Mouse (Mus musculus) heart, embryonic 13.5 days (tissue): Measurements from ENCODE around the gene Bcap31. TPM values are rescaled to one million over a fixed set of nuclear protein-coding genes. Genes with fewer than 3 reads are reported as not detected.

Source experiments
- ATAC-seq: fragments of 200-750 bp; cut with Nextera tagmentation; 2 replicates; pipeline ENCODE4 v1.8.0; 2017; ENCODE audit warnings: moderate TSS enrichment; ENCODE audit not compliant: insufficient number of reproducible peaks, low FRiP score, low TSS enrichment; ENCODE audit errors: extremely low read depth
- H3K27ac ChIP-seq: fragments of 300-500 bp; sonication (generic); replicated peaks from 2 replicates; pipeline ENCODE4 v1.5.1; 2015; ENCODE audit warnings: moderate library complexity, mild to moderate bottlenecking, inconsistent platforms
- H3K27me3 ChIP-seq: fragments of 300-500 bp; sonication (generic); replicated peaks from 2 replicates; pipeline ENCODE4 v1.6.1; 2015; ENCODE audit warnings: mild to moderate bottlenecking, inconsistent platforms
- H3K36me3 ChIP-seq: fragments of 300-500 bp; sonication (generic); 2 replicates; pipeline ENCODE4 v1.6.1; 2015; ENCODE audit warnings: mild to moderate bottlenecking, inconsistent platforms
- H3K4me1 ChIP-seq: fragments of 300-500 bp; sonication (generic); 2 replicates; pipeline ENCODE4 v1.6.1; 2015; ENCODE audit warnings: inconsistent platforms
- H3K4me2 ChIP-seq: fragments of 300-500 bp; sonication (generic); 2 replicates; pipeline ENCODE4 v1.6.1; 2015; ENCODE audit warnings: inconsistent platforms, mild to moderate bottlenecking, moderate library complexity
- H3K4me3 ChIP-seq: fragments of 300-500 bp; sonication (generic); 2 replicates; pipeline ENCODE4 v1.5.1; 2015; ENCODE audit warnings: moderate library complexity, mild to moderate bottlenecking, inconsistent platforms
- H3K9ac ChIP-seq: fragments of 300-500 bp; sonication (generic); 2 replicates; pipeline ENCODE4 v1.6.1; 2015; ENCODE audit warnings: inconsistent platforms, mild to moderate bottlenecking, moderate library complexity
- H3K9me3 ChIP-seq: fragments of 300-500 bp; sonication (generic); 2 replicates; pipeline ENCODE4 v1.6.1; 2016; ENCODE audit warnings: inconsistent platforms
- WGBS: fragments of 180-500 bp; shearing (Covaris S2); methylation state at CpG from one replicate; pipeline ENCODE4 v1.1.7; 2015; ENCODE audit warnings: mixed read lengths; 5-methylcytosine and 5-hydroxymethylcytosine counted together
- polyA plus RNA-seq: library from polyadenylated mRNA; unstranded; fragments of >200 nt; fragmentation: Nextera tagmentation; extraction: Ambion mirVana; gene quantifications from 2 replicates; pipeline ENCODE4 v1.2.1, GENCODE M21; 2015

The Bcap31 gene
- polyA plus RNA-seq, 1 experiment from 2014 or later = 166 TPM

DNA sequence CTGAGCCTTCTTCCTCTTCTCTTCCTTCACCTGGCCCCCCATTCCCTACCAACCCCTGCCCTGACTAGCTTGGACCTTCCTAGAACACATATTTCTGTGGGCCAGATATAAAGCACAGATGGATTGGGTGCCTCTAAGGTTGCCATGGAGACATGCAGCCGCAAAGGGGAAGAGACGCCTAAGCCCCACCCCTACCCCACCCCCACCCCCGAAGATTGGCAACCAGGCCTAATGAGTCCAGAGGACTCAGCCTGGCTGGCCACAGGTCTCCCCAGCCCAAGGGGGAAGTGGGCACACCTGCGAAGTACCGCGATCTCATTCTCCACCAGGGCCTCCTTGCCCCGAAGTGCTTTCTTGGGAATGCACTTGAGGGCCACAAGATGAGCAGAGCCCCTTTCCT, 57.6 kb downstream of the Bcap31 start:
- Histone ChIP-seq H3K4me1 (no peaks in the 10 kb centered on the region), H3K27ac (no peak overlapping the region), H3K4me3 (no peak overlapping the region), H3K4me2 (no peak overlapping the region), H3K27me3 (peaks cover 32% of the 10 kb centered on the region), H3K9ac (no peak overlapping the region), H3K36me3 (no peaks in the 10 kb centered on the region), H3K9me3 (no peaks in the 10 kb centered on the region)
- no peak for ATAC-seq
- WGBS = 45% methylated on average over 7 of the region's 7 CpGs

DNA sequence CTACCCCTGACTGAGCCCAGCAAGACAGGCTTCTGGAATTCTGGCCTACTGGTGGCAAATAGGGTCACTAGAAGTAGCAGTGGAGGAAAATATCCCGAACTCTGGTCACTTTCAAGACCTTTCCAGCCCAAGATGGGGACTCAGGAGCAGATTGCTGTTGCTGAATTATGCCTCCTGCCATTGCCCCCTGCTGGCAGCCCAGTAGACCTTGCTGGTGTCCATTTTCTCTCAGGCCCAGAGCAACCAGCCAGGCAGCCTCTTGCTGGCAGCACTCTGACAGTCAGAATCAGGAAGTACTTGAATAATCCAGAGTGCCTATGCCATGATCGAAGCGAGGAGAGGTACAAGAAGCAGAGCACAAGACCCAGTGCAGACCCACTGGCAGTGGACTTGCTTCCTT, 60.4 kb downstream of the Bcap31 start:
- Histone ChIP-seq H3K9me3 (no peaks in the 10 kb centered on the region), H3K9ac (no peak overlapping the region), H3K27me3 (peaks cover 34% of the 10 kb centered on the region), H3K4me2 (no peak overlapping the region), H3K4me3 (no peak overlapping the region), H3K27ac (no peak overlapping the region), H3K4me1 (no peaks in the 10 kb centered on the region), H3K36me3 (no peaks in the 10 kb centered on the region)
- WGBS = 36% methylated on average over 3 of the region's 3 CpGs
- no peak for ATAC-seq

DNA sequence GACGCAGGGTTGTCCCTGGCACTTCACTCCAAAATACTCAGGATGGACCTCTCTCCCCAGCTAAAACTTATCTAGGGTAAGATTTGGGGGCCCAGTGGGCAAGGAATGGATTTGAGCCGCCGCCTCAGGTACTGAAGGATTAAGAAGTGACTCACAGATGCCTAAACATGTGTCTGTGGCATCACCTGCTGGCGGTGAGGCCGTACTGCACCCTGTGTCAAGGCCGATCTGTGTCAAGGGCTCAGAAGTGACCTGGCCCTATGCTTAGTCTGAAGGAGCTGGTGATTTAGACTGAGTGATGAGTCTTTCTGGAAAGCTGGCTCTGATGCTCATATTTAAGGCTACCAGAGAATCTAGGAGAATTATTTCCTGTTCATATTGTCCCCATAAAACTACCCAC, 61.8 kb downstream of the Bcap31 start:
- H3K4me2 ChIP-seq = no peak overlapping the region
- no peak for ATAC-seq
- 14% methylated on average over 6 of the region's 6 CpGs for WGBS
- H3K36me3 ChIP-seq = no peaks in the 10 kb centered on the region
- H3K4me1 ChIP-seq = no peaks in the 10 kb centered on the region
- H3K9me3 ChIP-seq = no peaks in the 10 kb centered on the region
- no peak overlapping the region for H3K27ac ChIP-seq
- H3K27me3 ChIP-seq = peaks cover 31% of the 10 kb centered on the region
- H3K9ac ChIP-seq = no peak overlapping the region
- H3K4me3 ChIP-seq = no peak overlapping the region

DNA sequence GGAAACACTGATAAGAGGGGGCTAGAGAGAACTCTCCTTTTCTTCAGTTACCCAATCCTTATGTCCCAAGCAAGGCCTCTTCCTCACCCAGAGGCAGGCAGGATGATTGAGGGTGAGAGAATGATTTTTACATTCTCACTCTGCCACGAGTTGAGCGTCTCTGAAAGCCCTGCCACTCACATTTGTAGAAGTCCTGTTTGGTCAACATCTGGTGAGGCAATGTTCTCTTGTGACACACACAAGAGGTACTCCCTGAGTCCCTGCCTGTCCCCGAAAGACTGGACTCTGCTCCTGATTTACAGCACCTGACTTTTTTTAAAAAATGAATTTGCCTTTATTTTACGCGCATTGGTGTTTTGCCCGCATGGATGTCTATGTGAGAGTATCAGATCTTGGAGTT, 62.6 kb downstream of the Bcap31 start:
- Histone ChIP-seq H3K4me1 (no peaks in the 10 kb centered on the region), H3K27ac (no peak overlapping the region), H3K27me3 (peaks cover 31% of the 10 kb centered on the region), H3K9me3 (no peaks in the 10 kb centered on the region), H3K9ac (no peak overlapping the region), H3K4me3 (no peak overlapping the region), H3K36me3 (no peaks in the 10 kb centered on the region), H3K4me2 (no peak overlapping the region)
- ATAC-seq = no peak
- 82% methylated on average over 6 of the region's 6 CpGs for WGBS

DNA sequence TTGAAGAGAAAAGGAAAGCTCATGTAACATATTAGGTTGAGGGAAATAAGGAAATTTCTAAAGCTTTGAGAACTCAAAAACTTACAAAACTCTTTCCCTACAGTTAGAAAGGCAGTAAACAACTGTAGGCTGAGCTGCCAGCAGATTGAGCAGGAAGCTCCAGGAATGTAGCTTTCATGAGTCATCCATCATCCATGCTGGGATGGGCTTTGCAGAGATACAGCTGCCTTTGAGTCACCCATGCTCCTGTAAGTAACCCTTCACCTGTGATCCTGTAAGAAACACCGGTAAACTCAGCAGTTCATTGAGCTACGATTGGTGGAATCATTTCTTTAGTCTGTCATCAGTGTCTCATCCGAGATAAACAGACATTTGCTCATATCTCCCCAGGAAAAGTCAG, 65.1 kb downstream of the Bcap31 start:
- Histone ChIP-seq H3K27me3 (peaks cover 19% of the 10 kb centered on the region), H3K27ac (no peak overlapping the region), H3K36me3 (no peaks in the 10 kb centered on the region), H3K9me3 (no peaks in the 10 kb centered on the region), H3K4me1 (no peaks in the 10 kb centered on the region), H3K9ac (no peak overlapping the region), H3K4me2 (no peak overlapping the region), H3K4me3 (no peak overlapping the region)
- WGBS = 47% methylated on average over 3 of the region's 3 CpGs
- no peak for ATAC-seq

DNA sequence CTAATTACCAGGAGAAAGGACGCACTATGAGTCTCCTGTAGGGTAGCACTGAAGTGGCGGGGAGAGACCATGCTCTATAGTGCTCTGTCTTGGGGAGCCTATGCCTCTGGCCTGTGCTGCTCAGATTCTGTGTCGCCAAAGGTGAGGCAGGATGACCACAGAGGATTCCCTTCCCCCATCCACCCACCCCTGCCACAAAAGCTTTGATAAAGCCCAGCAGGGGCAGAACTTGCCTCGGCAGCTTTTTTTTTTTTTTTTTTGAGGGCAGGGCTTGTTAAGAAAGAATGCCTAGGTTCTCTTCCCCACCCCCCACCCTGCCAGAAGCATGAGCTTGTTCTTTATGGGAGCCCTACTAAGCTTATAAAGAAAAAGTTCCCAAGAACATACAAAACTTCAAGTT, 70.9 kb downstream of the Bcap31 start:
- H3K27me3 ChIP-seq = peaks cover 40% of the 10 kb centered on the region
- H3K9ac ChIP-seq = no peak overlapping the region
- no peak for ATAC-seq
- no peak overlapping the region for H3K4me2 ChIP-seq
- no peaks in the 10 kb centered on the region for H3K9me3 ChIP-seq
- 22% methylated on average over 4 of the region's 4 CpGs for WGBS
- H3K4me3 ChIP-seq = no peak overlapping the region
- H3K27ac ChIP-seq = no peak overlapping the region
- H3K4me1 ChIP-seq = no peaks in the 10 kb centered on the region
- H3K36me3 ChIP-seq = no peaks in the 10 kb centered on the region

DNA sequence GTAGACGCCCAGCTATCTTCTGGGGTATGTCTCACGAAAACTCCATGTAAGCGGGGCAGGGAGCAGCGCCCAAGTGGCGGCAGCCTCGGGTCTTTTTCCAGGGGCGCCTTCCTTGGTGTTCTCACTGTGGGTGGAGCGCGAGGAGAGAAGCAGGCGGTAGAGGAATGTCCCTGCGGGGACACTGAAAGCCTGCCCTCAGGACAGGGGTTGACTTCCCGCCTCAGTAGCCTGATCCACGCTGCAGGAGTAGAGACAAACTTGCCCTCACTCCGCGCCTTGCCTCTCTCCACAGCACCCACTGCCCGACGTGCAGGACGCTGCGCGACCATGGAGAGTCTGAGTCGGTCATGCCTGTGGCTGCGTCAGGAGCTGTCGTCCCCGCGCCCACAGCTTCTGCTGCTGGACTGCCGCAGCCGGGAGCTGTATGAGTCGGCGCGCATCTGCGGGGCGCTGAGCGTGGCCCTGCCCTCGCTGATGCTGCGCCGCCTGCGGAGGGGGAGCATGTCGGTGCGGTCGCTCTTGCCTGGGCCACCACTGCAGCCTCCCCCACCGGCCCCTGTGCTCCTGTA, 76.0 kb downstream of the Bcap31 start:
- Histone ChIP-seq H3K36me3 (no peaks in the 10 kb centered on the region), H3K27ac (no peak overlapping the region), H3K4me2 (peak overlapping the region; percentile 72), H3K4me1 (peaks cover 9% of the 10 kb centered on the region), H3K9ac (peak overlapping the region; percentile 56), H3K27me3 (peaks cover 89% of the 10 kb centered on the region), H3K4me3 (peak overlapping the region; percentile 48), H3K9me3 (no peaks in the 10 kb centered on the region)
- ATAC-seq = peak; percentile 35; the same call in 1 of the 2 replicates
- WGBS = 10% methylated on average over 40 of the region's 41 CpGs

DNA sequence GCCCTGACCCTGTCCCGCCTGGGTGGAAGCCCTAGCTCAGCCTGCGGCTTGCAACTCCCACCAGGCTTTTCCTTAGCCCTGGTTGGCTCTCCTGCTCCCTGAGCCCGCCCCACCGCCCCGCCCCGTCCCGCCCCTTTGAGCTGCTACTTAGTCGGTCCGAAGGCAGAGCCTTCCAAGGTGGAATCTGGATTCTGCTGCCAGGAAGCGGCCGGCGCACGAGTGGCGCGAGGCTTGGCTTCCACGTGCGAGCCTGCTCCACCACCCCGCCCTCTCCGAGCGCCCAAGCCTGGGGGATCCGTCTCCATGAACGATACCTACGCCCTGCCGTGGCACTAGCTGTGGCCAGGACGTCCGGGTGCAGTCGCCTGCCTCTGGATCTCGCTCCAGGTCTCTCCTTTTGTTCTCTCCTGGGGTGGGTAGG, 76.7 kb downstream of the Bcap31 start, which contains the start of gene Dusp9:
Gene Dusp9 (plus strand): TSS at position 165 of the 421 bp plus-strand sequence.
- no peak within 1 kb of the TSS for H3K27ac ChIP-seq
- H3K9me3 ChIP-seq = no peaks in the 10 kb centered on the region
- 10% methylated on average over 27 of the region's 28 CpGs for WGBS
- no peaks in the 10 kb centered on the region for H3K36me3 ChIP-seq
- H3K9ac ChIP-seq = peak within 1 kb of the TSS; percentile 73
- peaks cover 94% of the 10 kb centered on the region for H3K27me3 ChIP-seq
- H3K4me3 ChIP-seq = peak within 1 kb of the TSS; percentile 48
- no peak for ATAC-seq
- H3K4me1 ChIP-seq = peaks cover 9% of the 10 kb centered on the region
- peak within 1 kb of the TSS; percentile 72 for H3K4me2 ChIP-seq

DNA sequence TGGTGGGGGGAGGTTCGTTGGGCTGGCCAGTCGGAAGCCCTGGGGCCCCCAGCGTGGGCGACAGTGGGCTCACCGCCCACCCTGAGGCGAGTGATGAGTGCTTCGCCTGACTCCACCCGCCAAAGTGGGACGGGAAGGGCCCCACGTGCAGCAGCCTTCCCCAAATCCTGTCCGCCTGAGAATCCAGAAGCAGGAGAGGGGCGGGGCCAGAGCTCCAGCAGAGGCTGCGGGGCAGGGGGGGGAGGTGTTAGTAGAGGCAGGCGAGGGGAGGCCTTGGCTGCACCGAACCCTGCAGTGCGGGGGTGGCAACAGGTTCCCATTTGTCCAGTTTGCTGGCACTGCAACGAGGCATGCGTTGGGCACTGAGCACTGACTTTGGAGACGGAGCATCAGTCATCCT, 78.6 kb downstream of the Bcap31 start:
- ATAC-seq = no peak
- H3K27ac ChIP-seq = no peak overlapping the region
- no peaks in the 10 kb centered on the region for H3K36me3 ChIP-seq
- H3K4me3 ChIP-seq = peak overlapping the region; percentile 43
- peaks cover 9% of the 10 kb centered on the region for H3K4me1 ChIP-seq
- peaks cover 96% of the 10 kb centered on the region for H3K27me3 ChIP-seq
- peak overlapping the region; percentile 58 for H3K9ac ChIP-seq
- WGBS = 11% methylated on average over 18 of the region's 19 CpGs
- peak overlapping the region; percentile 68 for H3K4me2 ChIP-seq
- no peaks in the 10 kb centered on the region for H3K9me3 ChIP-seq

Other genes with a start within 250 kb of the Bcap31 start
- gene Bgn, start 232.6 kb downstream of the Bcap31 start, polyA plus RNA-seq = 76.0 and 87.0 TPM in 2 replicates
- 0.32 and 0.56 TPM in 2 replicates for gene Atp2b3, start 213.1 kb downstream of the Bcap31 start, polyA plus RNA-seq
- 6.0 and 6.3 TPM in 2 replicates for gene Dusp9, start 76.8 kb downstream of the Bcap31 start, polyA plus RNA-seq
- 9.6 and 10.4 TPM in 2 replicates for gene Pnck, start 56.1 kb downstream of the Bcap31 start, polyA plus RNA-seq
- gene Slc6a8, start 43.0 kb downstream of the Bcap31 start, polyA plus RNA-seq = 6.8 and 8.0 TPM in 2 replicates
- 12.3 and 12.4 TPM in 2 replicates for gene Abcd1, start 422 bp upstream of the Bcap31 start, polyA plus RNA-seq
- gene Plxnb3, start 40.9 kb upstream of the Bcap31 start, polyA plus RNA-seq = 0.46 and 0.51 TPM in 2 replicates
- 76.2 and 85.8 TPM in 2 replicates for gene Srpk3, start 58.2 kb upstream of the Bcap31 start, polyA plus RNA-seq
- gene Idh3g, start 70.7 kb upstream of the Bcap31 start, polyA plus RNA-seq = 344 and 399 TPM in 2 replicates
- gene Ssr4, start 70.9 kb upstream of the Bcap31 start, polyA plus RNA-seq = 151 and 163 TPM in 2 replicates
- gene Pdzd4, start 108.8 kb upstream of the Bcap31 start, polyA plus RNA-seq = 0.27 and 0.34 TPM in 2 replicates
- 0.13 TPM in 1 of 2 replicates, not detected in the other for gene Avpr2, start 175.9 kb upstream of the Bcap31 start, polyA plus RNA-seq
- gene L1cam, start 179.9 kb upstream of the Bcap31 start, polyA plus RNA-seq = 0.66 and 0.86 TPM in 2 replicates
- 1.5 TPM in 2 replicates for gene Arhgap4, start 205.7 kb upstream of the Bcap31 start, polyA plus RNA-seq
- gene Naa10, start 205.8 kb upstream of the Bcap31 start, polyA plus RNA-seq = 87.0 and 96.6 TPM in 2 replicates
- gene Renbp, start 214.7 kb upstream of the Bcap31 start, polyA plus RNA-seq = 52.1 and 60.4 TPM in 2 replicates